Mouse (Mus musculus) granulocyte monocyte progenitor cell, adult 5-6 weeks (primary cell): ENCODE measurements around the gene Fam72a. TPM values are rescaled to one million over a fixed set of nuclear protein-coding genes. Genes with fewer than 3 reads are reported as not detected.

Experiments used
- ATAC-seq: replicated peaks from 2 replicates; pipeline ENCODE4 v1.8.0; 2016; ENCODE audit warnings: mild to moderate bottlenecking, moderate TSS enrichment, inconsistent platforms; ENCODE audit not compliant: poor library complexity, severe bottlenecking
- total RNA-seq, 2 experiments: library from RNA; stranded (forward) in 1 of 2; stranded (reverse) in 1 of 2; fragments of 200-712, 200-1000 nt in 1 of 2; fragments of >200 nt in 1 of 2; fragmentation: Nextera tagmentation in 1 of 2; gene quantifications; 2 replicates each; pipeline ENCODE4 v1.2.3; 2014 to 2017

The Fam72a gene
- total RNA-seq, 2 experiments from 2014 or later = 5.0 to 8.1 TPM

- no peak for ATAC-seq
Observed at GRCm38 (mm10) chr1:131525586-131526271, 2.0 kb upstream of the Fam72a start.

GRCm38 (mm10) chr1:131526371-131527270 is 1.1 kb upstream of the Fam72a start:
- ATAC-seq = peak; percentile 15

DNA sequence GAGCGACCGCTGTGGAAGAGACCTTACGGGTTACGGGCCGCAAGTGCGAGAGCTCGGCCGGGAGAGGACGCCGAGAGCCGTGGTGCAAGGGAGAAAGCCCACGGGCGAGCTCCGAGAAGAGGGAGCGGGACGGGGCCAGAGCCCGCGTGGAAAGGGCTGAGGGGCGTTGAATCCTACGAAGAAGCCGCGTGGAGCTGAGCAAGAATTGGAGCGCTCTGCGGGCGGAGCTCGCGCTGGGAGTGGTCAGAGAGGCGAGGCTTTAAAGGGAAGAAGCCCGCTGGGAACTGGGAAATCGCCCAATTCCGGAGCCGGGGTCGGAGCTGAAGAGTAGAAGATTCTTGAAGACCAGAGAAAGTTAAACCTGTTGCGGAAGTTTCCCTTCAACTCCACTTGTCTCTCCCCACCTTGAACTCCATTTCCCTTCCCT is 391 bp downstream of the Fam72a start:
- ATAC-seq = peak; percentile 8

DNA sequence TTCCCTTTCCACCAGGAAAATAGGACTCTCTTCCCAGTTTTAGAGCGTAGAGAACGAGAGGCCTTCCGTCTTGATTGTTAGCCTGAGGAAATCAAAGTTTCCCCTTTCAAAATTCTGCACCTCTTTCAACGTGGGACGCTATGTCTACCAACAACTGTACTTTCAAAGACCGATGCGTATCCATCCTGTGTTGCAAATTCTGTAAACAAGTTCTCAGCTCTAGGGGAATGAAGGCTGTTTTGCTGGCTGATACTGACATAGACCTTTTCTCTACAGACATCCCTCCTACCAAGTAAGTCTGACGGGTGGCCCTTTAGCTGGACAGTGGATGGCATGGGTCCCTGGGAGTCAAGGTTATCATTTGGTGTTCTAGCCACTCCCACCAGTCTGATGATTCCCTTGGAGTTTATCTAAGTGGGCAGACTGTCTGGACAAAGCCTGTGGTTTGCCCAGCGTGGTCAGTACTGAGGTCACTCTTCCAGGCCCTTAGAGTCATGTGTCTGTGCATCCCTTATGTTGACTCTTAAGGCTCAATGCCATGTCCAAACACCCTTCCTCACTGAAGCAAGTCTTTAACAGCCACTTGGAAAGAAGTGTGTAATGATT is 961 bp downstream of the Fam72a start:
- ATAC-seq = no peak

DNA sequence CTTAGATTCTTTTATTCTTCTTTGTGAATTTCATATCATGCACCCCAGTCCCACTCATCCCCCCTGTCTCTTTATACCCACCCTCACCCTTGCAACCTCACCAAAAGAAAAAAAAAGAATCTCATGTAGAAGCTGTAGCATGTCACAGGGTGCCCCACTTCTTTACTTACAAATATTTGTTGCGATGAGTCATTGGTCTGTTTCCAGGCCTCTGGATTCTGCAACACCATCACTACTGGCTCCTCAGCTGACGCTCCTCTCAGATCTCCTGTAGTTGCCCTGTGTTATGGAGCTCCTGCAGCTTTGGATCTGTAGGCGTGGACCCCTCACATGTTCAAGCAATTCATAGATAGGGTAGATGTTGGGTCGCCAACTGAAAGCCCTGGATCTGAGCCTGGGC is 12.1 kb downstream of the Fam72a start:
- no peak for ATAC-seq

- no peak for ATAC-seq
Observed at GRCm38 (mm10) chr1:131540795-131541194, 13.1 kb downstream of the Fam72a start.

DNA sequence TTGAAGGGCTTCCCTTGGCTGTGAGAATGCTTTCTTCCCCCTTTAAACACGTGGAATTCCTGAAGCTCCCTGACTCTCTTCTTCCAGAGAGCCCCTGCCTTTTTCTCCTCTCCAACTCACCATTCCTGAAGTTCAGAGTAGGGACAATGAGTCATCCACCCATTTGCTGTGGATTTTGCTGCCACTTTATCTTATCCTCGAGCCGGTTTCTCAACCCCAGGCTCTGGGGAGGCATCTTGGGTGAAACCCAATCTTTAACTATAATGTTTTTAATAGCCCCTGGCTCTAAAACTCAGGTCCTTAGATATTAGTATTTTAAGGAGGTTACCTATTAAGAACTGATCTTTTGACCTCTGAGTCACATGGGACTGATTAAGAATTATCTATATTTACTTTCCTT is 13.7 kb downstream of the Fam72a start:
- no peak for ATAC-seq

DNA sequence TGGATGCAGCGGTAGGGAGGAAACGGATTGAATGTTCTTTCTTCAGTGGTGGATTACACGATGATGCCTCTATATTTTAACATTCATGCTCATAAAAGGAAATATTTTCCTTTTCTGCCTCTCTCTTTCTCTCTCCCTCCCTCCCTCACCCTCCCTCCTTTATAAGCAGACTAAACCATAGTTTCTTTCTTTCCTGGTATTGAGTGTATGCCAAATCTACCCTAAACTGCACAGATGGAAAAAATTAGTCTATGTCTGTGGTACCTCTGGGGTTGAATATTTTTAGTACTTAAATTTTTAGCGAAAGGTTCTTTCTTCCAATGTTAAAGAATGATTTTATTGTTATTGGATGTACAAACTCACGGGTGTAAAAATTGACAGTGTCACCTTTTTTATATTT is 14.2 kb downstream of the Fam72a start:
- ATAC-seq = no peak

DNA sequence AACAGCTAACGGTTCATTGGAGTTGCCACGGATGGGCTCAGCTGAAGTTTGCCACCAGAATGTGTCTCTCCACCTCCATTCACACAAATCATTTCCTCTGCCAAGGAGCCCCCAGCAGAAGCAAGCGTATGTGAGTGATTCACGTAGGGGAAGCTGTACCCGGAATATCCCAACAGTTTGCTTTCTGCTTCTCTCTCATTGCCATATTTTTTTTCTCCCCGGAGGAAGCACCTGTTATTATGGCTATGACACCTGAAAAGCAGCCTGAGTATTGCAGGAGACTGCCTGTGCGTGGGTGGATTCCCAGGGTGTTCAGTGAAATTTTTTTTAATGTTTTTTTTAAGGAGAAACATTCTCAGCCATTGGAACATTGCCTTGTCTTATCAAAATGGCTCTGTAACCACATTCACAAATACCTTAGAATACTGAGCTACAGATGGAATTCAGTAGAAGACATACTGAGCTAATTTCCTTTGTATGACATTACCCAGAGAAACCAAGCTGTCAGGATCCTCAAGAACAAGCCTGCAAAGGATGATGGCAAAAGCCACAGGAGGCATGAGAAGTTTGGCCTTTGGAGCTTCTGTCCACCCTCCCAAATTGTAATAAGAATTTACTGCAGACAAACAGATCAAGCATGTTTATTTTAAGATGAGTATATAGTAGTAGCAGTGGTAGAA is 16.3 kb downstream of the Fam72a start:
- no peak for ATAC-seq

- ATAC-seq = peak; percentile 44; the same call in 1 of the 2 replicates
Observed at GRCm38 (mm10) chr1:131546798-131547690, 19.3 kb downstream of the Fam72a start.

DNA sequence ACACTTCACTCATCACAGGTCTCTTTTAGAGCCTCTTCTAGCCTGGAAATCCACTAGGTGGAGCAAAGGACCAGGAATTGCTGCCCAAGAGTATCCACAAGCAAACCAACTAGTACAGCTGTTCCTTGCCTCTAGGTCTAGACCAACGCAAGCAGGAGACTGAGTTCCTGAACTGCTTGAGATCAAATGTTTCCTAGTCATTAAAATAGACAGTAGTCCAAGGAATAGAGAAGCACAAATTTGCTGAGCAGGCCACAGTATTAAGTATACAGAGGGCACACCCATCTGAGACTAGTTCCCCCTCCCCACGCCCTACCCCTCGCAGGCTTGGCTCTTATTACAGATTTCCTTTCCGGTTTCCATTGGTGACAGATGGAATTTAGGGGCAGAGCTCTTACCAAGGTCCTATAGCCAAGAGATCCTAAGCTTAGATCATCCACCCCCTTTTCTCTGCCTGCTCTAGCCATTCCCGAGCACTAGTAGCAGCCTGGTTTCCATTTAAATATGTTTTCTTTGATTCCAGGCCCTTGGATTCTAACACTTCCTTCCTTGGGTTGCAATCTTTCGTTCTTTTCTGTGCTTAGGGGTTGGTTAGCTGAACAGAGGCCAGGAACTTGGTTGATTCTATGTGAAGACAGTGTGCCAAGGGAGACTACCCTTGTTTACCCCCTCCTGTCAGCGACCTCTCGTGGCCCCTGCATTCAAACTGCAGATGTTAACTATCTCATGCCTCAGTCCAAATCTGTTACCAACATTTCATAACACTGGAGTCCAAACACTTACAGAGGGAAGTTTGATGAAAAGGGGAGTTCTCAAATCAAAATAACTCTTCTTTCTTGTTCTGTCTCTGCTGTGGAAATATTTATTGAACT is 21.0 kb downstream of the Fam72a start:
- 0 out of 2 replicates have a peak, but pooled peaks have one; percentile 33 for ATAC-seq

- no peak for ATAC-seq
Observed at GRCm38 (mm10) chr1:131551956-131552355, 24.3 kb downstream of the Fam72a start.

- ATAC-seq = no peak
Observed at GRCm38 (mm10) chr1:131553428-131553827, 25.7 kb downstream of the Fam72a start.

- peak; percentile 99 for ATAC-seq
Observed at GRCm38 (mm10) chr1:131555042-131555812, 27.5 kb downstream of the Fam72a start.

DNA sequence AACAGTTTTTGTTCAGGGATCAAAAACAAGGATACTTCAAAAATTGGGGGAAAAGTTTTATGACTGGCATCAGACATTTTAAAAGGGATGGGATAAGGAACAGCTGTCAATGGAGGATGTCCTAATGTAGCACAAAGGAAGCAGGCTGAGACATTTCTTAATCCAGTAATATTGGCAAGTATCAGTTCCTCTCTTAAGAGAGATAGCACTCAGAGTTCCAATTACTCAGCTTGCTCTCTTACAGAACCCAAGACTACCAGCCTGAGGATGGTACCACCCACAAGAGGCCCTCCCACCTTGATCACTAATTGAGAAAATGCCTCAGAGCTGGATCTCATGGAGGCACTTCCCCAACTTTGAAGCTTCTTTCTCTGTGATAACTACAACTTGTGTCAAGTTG is 32.8 kb downstream of the Fam72a start:
- peak; percentile 74 for ATAC-seq

GRCm38 (mm10) chr1:131562081-131562480 is 34.4 kb downstream of the Fam72a start:
- no peak for ATAC-seq

DNA sequence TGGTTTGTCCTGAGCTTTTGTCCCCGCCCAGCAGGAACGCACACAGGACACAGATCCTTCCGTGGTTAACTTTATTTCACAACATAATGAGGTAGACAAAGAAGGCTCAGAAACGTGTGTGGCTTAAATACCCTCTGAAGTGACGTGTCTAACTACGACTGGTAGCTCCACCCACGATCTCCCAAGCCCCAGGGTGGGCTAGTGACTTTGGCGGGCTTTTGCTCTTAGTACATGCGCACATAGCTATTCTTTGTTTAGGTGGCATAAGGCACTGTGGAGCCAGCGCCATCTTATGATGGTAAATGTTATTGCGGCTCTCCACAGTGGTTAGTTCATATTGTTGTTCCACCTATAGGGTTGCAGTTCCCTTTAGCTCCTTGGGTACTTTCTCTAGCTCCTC is 38.4 kb downstream of the Fam72a start:
- ATAC-seq = peak; percentile 86

DNA sequence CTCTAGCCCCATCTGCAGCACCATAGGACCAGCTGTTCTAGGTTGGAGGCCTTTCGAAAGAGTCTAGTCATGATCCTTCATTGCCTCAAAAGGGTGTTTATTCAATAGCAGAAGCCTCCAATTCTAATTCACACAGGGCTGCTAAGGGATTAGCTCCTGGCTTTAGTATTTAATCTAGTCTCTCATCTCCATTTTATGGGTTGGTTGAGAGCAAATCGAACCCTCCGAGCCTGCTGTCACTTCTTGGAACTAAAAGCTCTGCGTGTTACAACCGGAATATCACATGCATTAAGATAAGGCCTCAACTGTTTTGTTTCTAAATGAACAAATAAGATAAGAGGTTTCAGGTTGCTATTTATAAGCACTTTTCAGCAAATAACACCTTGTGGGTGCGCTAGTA is 42.0 kb downstream of the Fam72a start:
- ATAC-seq = no peak
